ENCODE assay signal across 8 mouse cellular contexts in the genomic region with DNA sequence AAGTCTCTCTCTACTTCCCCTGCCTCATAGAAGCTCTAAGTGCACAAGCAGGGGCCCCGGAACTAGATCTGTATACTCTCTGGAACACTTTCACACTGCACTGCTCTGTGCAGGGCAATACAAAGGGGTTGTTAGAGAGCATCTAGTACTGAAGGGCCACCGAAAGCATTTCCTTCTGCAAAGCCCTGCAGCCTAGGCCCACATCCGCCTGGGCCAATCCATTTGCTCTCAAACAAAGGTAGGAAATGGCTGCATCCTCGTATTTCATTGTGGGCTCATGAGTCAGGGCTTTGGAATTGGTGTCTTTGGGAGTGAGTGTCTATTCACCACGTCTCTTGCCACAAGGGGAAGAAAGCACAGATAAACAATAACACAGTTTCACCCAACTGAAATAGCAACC.
DNase-seq lines count a peak whose midpoint lies in the region; ATAC-seq and TF ChIP-seq lines count a peak whose summit lies in the region.

No protein-coding gene starts in this region.

- H3K36me3 ChIP-seq in neural tube, embryonic 12.5 days = no peaks in the 10 kb centered on the region
- H3K36me3 ChIP-seq in kidney, postnatal 0 days (ENCODE audit: insufficient read depth, low read length) = no peaks in the 10 kb centered on the region
- H3K36me3 ChIP-seq in neural tube, embryonic 13.5 days = no peaks in the 10 kb centered on the region

- WGBS in neural tube, embryonic 12.5 days = 31% methylated on average over 5 of the region's 5 CpGs
- WGBS in kidney, postnatal 0 days = 53% methylated on average over 5 of the region's 5 CpGs
- WGBS in neural tube, embryonic 13.5 days = 30% methylated on average over 5 of the region's 5 CpGs

- no peaks in the 10 kb centered on the region for H3K27me3 ChIP-seq in neural tube, embryonic 12.5 days (replicated peaks)
- H3K27me3 ChIP-seq in kidney, postnatal 0 days (ENCODE audit: insufficient read depth, low read length) = no peaks in the 10 kb centered on the region
- no peaks in the 10 kb centered on the region for H3K27me3 ChIP-seq in neural tube, embryonic 13.5 days

- H3K4me2 ChIP-seq in neural tube, embryonic 12.5 days (replicated peaks) = no peak overlapping the region
- H3K4me2 ChIP-seq in kidney, postnatal 0 days (ENCODE audit: low read length) = no peak overlapping the region
- H3K4me2 ChIP-seq in neural tube, embryonic 13.5 days = no peak overlapping the region

- peaks cover 22% of the 10 kb centered on the region; the same call in 1 of the 2 replicates for H3K4me1 ChIP-seq in neural tube, embryonic 12.5 days
- H3K4me1 ChIP-seq in kidney, postnatal 0 days (replicated peaks; ENCODE audit: insufficient read depth, low read length) = 0 out of 2 replicates have a peak, but pooled peaks cover 4% of the 10 kb centered on the region
- peaks cover 70% of the 10 kb centered on the region for H3K4me1 ChIP-seq in neural tube, embryonic 13.5 days (replicated peaks)

- TF ChIP-seq CTCF in kidney, postnatal 0 days (IDR thresholded peaks at IDR 0.05; ENCODE audit: low read depth) = no peak

- H3K4me3 ChIP-seq in neural tube, embryonic 12.5 days = no peak overlapping the region
- no peak overlapping the region for H3K4me3 ChIP-seq in kidney, postnatal 0 days (replicated peaks; ENCODE audit: low read depth, low read length)
- no peak overlapping the region for H3K4me3 ChIP-seq in neural tube, embryonic 13.5 days

- no peak overlapping the region for H3K27ac ChIP-seq in neural tube, embryonic 12.5 days
- peak overlapping the region; percentile 31; the same call in 1 of the 2 replicates for H3K27ac ChIP-seq in kidney, postnatal 0 days
- peak overlapping the region; percentile 56 for H3K27ac ChIP-seq in neural tube, embryonic 13.5 days (replicated peaks)

- ATAC-seq in neural tube, embryonic 12.5 days (ENCODE audit: low FRiP score, low read depth) = 0 out of 2 replicates have a peak, but pooled peaks have one; percentile 48
- no peak for ATAC-seq in kidney, postnatal 0 days (replicated peaks; ENCODE audit: low FRiP score, low read depth)
- no peak for ATAC-seq in neural tube, embryonic 13.5 days (ENCODE audit: low read depth)
- no peak for ATAC-seq in megakaryocyte progenitor cell, adult 5-6 weeks (replicated peaks; ENCODE audit: poor library complexity)

- no peak for DNase-seq in neural tube, embryonic 10.5 days (ENCODE audit: extremely low spot score, low spot score)
- DNase-seq in gastrocnemius, postnatal 25 days = peak; percentile 46
- peak; percentile 68 for DNase-seq in kidney, postnatal 0 days (ENCODE audit: low spot score)
- no peak for DNase-seq in ovary, postnatal 14 days (ENCODE audit: low spot score)
- DNase-seq in T-cell, adult 2 months (ENCODE audit: low spot score) = no peak

- H3K9me3 ChIP-seq in neural tube, embryonic 12.5 days = no peaks in the 10 kb centered on the region
- no peaks in the 10 kb centered on the region for H3K9me3 ChIP-seq in kidney, postnatal 0 days (replicated peaks; ENCODE audit: low read length)
- no peaks in the 10 kb centered on the region for H3K9me3 ChIP-seq in neural tube, embryonic 13.5 days

- H3K9ac ChIP-seq in neural tube, embryonic 12.5 days = no peak overlapping the region
- H3K9ac ChIP-seq in kidney, postnatal 0 days (ENCODE audit: low read depth, low read length) = no peak overlapping the region
- no peak overlapping the region for H3K9ac ChIP-seq in neural tube, embryonic 13.5 days

Comparison
In these comparisons a context has a peak if more than half of its experiments do, and no peak if none do; other contexts are left out.
1. DNase-seq: peak in gastrocnemius, postnatal 25 days (single experiment) and kidney, postnatal 0 days (single experiment); none in neural tube, embryonic 10.5 days (single experiment), ovary, postnatal 14 days (single experiment) and T-cell, adult 2 months (single experiment).